Mouse (Mus musculus) megakaryocyte, embryonic 14.5 days (primary cell): Measurements from ENCODE around the gene Ccnl1.

Source experiments
- FLI1 ChIP-seq: IDR thresholded peaks from 2 replicates; pipeline ENCODE4 v1.6.1; 2012; ENCODE audit warnings: low read length, inconsistent platforms, mixed read lengths
- GATA1 ChIP-seq: IDR thresholded peaks from 3 replicates; pipeline ENCODE4 v1.6.1; 2012; ENCODE audit warnings: mixed read lengths, low read length, inconsistent platforms, borderline replicate concordance

DNA sequence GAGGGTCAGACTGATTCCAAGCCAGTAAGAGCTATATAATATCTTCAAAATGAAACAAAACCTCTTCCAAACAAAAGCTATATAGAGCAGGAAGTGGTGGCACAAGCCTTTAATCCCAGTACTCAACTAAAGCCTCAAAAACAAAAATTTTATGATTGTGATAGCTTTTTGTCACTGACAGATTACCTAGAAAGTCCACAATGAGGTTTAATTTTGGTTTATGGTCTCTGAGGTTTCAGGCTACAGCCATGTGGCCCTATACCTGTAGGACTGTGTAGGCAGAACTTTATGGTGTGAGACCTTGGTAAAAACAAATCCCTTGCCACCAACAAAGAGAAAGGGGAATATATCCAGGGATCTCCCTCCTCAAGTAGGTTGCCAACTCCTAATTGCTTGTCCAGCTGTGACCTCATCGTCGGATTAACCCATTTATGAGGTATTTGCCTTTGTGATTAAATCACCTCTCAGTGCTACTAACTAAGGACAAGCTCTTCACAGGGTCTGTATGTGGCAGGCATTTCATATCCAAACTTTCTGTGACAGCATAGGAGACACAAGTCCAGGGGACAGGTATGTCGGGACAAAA lies 1.5 kb upstream of the Ccnl1 start:
- no peak for TF ChIP-seq FLI1
- TF ChIP-seq GATA1 = no peak
